Mouse (Mus musculus) layer of hippocampus, adult 18-20 months (tissue): ENCODE data around the gene Tfcp2. TPM values are rescaled to one million over a fixed set of nuclear protein-coding genes. Genes with fewer than 3 reads are reported as not detected.

Source experiments
- DNase-seq, 2 experiments: peaks; one replicate each; pipeline ENCODE4 v3.0.0; 2022; ENCODE audit warnings: low spot score in 2 of 2
- total RNA-seq, 2 experiments: library from RNA; stranded (reverse); gene quantifications; 2 replicates each; pipeline ENCODE4 v1.2.3; 2021

The Tfcp2 gene
- total RNA-seq, 2 experiments from 2014 or later: 29.9 to 32.9 TPM

DNA sequence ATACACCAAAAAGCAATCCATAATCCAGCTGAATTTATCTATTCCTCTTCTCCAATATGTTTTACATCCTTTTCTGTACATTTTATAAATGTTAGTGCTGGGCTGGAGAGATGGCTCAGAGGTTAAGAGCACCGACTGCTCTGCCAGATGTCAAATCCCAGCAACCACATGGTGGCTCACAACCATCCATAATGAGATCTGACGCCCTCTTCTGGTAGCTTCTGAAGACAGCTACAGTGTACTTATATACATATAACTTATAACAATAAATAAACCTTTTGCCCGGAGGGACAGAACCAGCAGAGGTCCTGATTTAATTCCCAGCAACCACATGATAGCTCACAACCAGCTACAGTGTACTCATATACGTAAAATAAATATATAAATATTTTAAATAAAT lies 103.2 kb downstream of the Tfcp2 start:
- DNase-seq: no peak

Other genes with a start within 250 kb of the Tfcp2 start
- 10 to 100 TPM; 45.8 to 48.5 TPM for gene Mettl7a1, start 247.9 kb downstream of the Tfcp2 start, total RNA-seq
- under 1 TPM; 0.30 to 0.57 TPM for gene Mettl7a3, start 217.1 kb downstream of the Tfcp2 start, total RNA-seq
- not detected for gene Methig1, start 198.9 kb downstream of the Tfcp2 start, total RNA-seq
- gene Mettl7a2, start 198.8 kb downstream of the Tfcp2 start, total RNA-seq: under 1 TPM; 0.58 to 0.77 TPM
- gene Higd1c, start 187.5 kb downstream of the Tfcp2 start, total RNA-seq: not detected
- not detected for gene Gm5475, start 129.9 kb downstream of the Tfcp2 start, total RNA-seq
- gene Slc11a2, start 126.9 kb downstream of the Tfcp2 start, total RNA-seq: 10 to 100 TPM; 55.4 to 58.7 TPM
- gene Letmd1, start 83.0 kb downstream of the Tfcp2 start, total RNA-seq: 10 to 100 TPM; 58.4 to 61.4 TPM
- gene Csrnp2, start 56.5 kb downstream of the Tfcp2 start, total RNA-seq: 10 to 100 TPM; 26.0 to 26.2 TPM
- 100 to 1,000 TPM in 1 of 2 experiments, 10 to 100 TPM in 1; 98.2 to 104 TPM for gene Pou6f1, start 48.0 kb upstream of the Tfcp2 start, total RNA-seq
- 100 to 1,000 TPM; 116 to 119 TPM for gene Dazap2, start 63.3 kb upstream of the Tfcp2 start, total RNA-seq
- 1 to 10 TPM; 1.4 to 1.9 TPM for gene Smagp, start 84.9 kb upstream of the Tfcp2 start, total RNA-seq
- gene Bin2, start 117.5 kb upstream of the Tfcp2 start, total RNA-seq: 1 to 10 TPM; 5.4 to 5.7 TPM
- 1 to 10 TPM; 1.7 to 2.1 TPM for gene Cela1, start 135.9 kb upstream of the Tfcp2 start, total RNA-seq
- 10 to 100 TPM in 1 of 2 experiments, 1 to 10 TPM in 1; 8.9 to 11.4 TPM for gene Galnt6, start 177.4 kb upstream of the Tfcp2 start, total RNA-seq
- gene Slc4a8, start 209.7 kb upstream of the Tfcp2 start, total RNA-seq: 10 to 100 TPM; 74.4 to 77.9 TPM